Mouse (Mus musculus) thymus, postnatal 10 days (tissue): ENCODE data around the gene Fbxw8.
A peak's percentile ranks its signal among the peaks of the same experiment; 100 is the strongest.

Source experiments
- DNase-seq, 2 experiments: peaks; one replicate each; pipeline ENCODE4 v3.0.0; 2021; ENCODE audit warnings: low spot score in 2 of 2

The Fbxw8 gene

GRCm38 (mm10) chr5:118045385-118045784, 109.9 kb downstream of the Fbxw8 start:
- no peak for DNase-seq

GRCm38 (mm10) chr5:118044907-118045306, 110.4 kb downstream of the Fbxw8 start:
- DNase-seq, result no peak

- DNase-seq, result no peak
Observed at GRCm38 (mm10) chr5:118043761-118044160, 111.5 kb downstream of the Fbxw8 start.

GRCm38 (mm10) chr5:118042599-118042998, 112.7 kb downstream of the Fbxw8 start:
- no peak for DNase-seq

GRCm38 (mm10) chr5:118039241-118039668, 116.0 kb downstream of the Fbxw8 start:
- no peak for DNase-seq

- DNase-seq, result peak; percentile 53 to 55
Observed at GRCm38 (mm10) chr5:118037798-118038484, 117.3 kb downstream of the Fbxw8 start.

- peak; percentile 70 for DNase-seq
Observed at GRCm38 (mm10) chr5:118036888-118037797, 118.1 kb downstream of the Fbxw8 start.

- DNase-seq, result no peak
Observed at GRCm38 (mm10) chr5:118035786-118036185, 119.5 kb downstream of the Fbxw8 start.

- no peak for DNase-seq
Observed at GRCm38 (mm10) chr5:118034632-118035031, 120.6 kb downstream of the Fbxw8 start.

GRCm38 (mm10) chr5:118033740-118034139, 121.5 kb downstream of the Fbxw8 start:
- no peak for DNase-seq

GRCm38 (mm10) chr5:118033328-118033727, 121.9 kb downstream of the Fbxw8 start:
- DNase-seq, result no peak

- no peak for DNase-seq
Observed at GRCm38 (mm10) chr5:118031508-118031907, 123.8 kb downstream of the Fbxw8 start.

- no peak for DNase-seq
Observed at GRCm38 (mm10) chr5:118031059-118031458, 124.2 kb downstream of the Fbxw8 start.

GRCm38 (mm10) chr5:118030022-118030675, 125.1 kb downstream of the Fbxw8 start:
- no peak for DNase-seq

GRCm38 (mm10) chr5:118029420-118029819, 125.8 kb downstream of the Fbxw8 start:
- peak; percentile 69 to 73 for DNase-seq

GRCm38 (mm10) chr5:118029035-118029408, 126.2 kb downstream of the Fbxw8 start:
- no peak for DNase-seq

GRCm38 (mm10) chr5:118028191-118029034, 126.9 kb downstream of the Fbxw8 start:
- no peak for DNase-seq

GRCm38 (mm10) chr5:118027698-118028190, 127.5 kb downstream of the Fbxw8 start, which contains the start of gene Tesc:
Tesc (plus strand) TSS chr5:118027743.
- DNase-seq, result no peak

- no peak for DNase-seq
Observed at GRCm38 (mm10) chr5:118027101-118027697, 128.1 kb downstream of the Fbxw8 start.

- no peak for DNase-seq
Observed at GRCm38 (mm10) chr5:118026343-118026742, 128.9 kb downstream of the Fbxw8 start.

GRCm38 (mm10) chr5:118025880-118026279, 129.4 kb downstream of the Fbxw8 start:
- DNase-seq, result no peak
